Mouse (Mus musculus): ENCODE measurements around the gene Akt2.

GRCm38 (mm10) chr7:27578465-27578864 is 12.9 kb upstream of the Akt2 start:
- TF ChIP-seq CTCF (IDR thresholded peaks at IDR 0.05; ENCODE audit: control insufficient read depth, insufficient read depth, insufficient read length) (no peak), CEBPB (IDR thresholded peaks at IDR 0.05; ENCODE audit: low read depth) (no peak), MYOD1 (IDR thresholded peaks at IDR 0.05; ENCODE audit: control insufficient read depth, insufficient read length, low read depth) (peak; percentile 97), MYOG (IDR thresholded peaks at IDR 0.05; ENCODE audit: control insufficient read depth, extremely low read depth, insufficient read length) (no peak)

All from C2C12 (cell line).